Mouse (Mus musculus) skeletal muscle tissue, adult 2 months (tissue): ENCODE measurements around the gene Gm42742.
A peak's percentile ranks its signal among the peaks of the same experiment; 100 is the strongest.

ENCODE experiments used
- DNase-seq: peaks from one replicate; pipeline ENCODE4 v3.0.0-alpha.2; 2012; ENCODE audit warnings: low read depth, low spot score

Gm42742 gene

GRCm38 (mm10) chr7:127003620-127004019, 17.3 kb downstream of the Gm42742 start:
- no peak for DNase-seq

GRCm38 (mm10) chr7:126999568-126999967, 21.3 kb downstream of the Gm42742 start:
- no peak for DNase-seq

GRCm38 (mm10) chr7:126996449-126996848, 24.4 kb downstream of the Gm42742 start:
- DNase-seq: no peak

- DNase-seq: no peak
Observed at GRCm38 (mm10) chr7:126988816-126989215, 32.1 kb downstream of the Gm42742 start.

GRCm38 (mm10) chr7:126986319-126986718, 34.6 kb downstream of the Gm42742 start:
- DNase-seq: peak; percentile 63

- no peak for DNase-seq
Observed at GRCm38 (mm10) chr7:126984667-126985444, 36.0 kb downstream of the Gm42742 start.

GRCm38 (mm10) chr7:126983113-126983512, 37.8 kb downstream of the Gm42742 start:
- peak; percentile 59 for DNase-seq

GRCm38 (mm10) chr7:126982054-126982453, 38.8 kb downstream of the Gm42742 start:
- DNase-seq: no peak

- peak; percentile 61 for DNase-seq
Observed at GRCm38 (mm10) chr7:126981601-126982000, 39.3 kb downstream of the Gm42742 start.

- no peak for DNase-seq
Observed at GRCm38 (mm10) chr7:126978841-126979240, 42.1 kb downstream of the Gm42742 start.

- no peak for DNase-seq
Observed at GRCm38 (mm10) chr7:126976878-126977459, 43.9 kb downstream of the Gm42742 start.

- DNase-seq: peak; percentile 93
Observed at GRCm38 (mm10) chr7:126975950-126976866, 44.7 kb downstream of the Gm42742 start, which contains the start of gene Cdiptos. Gene Cdiptos (minus strand): TSS chr7:126976098.

GRCm38 (mm10) chr7:126975893-126975949, 45.2 kb downstream of the Gm42742 start, which contains the start of gene Cdipt:
Gene Cdipt (plus strand): TSS chr7:126975914.
- DNase-seq: no peak

- DNase-seq: peak; percentile 43
Observed at GRCm38 (mm10) chr7:126975493-126975892, 45.4 kb downstream of the Gm42742 start.

- no peak for DNase-seq
Observed at GRCm38 (mm10) chr7:126967361-126967760, 53.5 kb downstream of the Gm42742 start.

- no peak for DNase-seq
Observed at GRCm38 (mm10) chr7:126965568-126965967, 55.3 kb downstream of the Gm42742 start.
